Mouse (Mus musculus): ENCODE data around the gene Bag3. TPM values are rescaled to one million over a fixed set of nuclear protein-coding genes. Genes with fewer than 3 reads are reported as not detected.

Gene Bag3
- polyA plus RNA-seq, 1 experiment = 68.3 TPM

DNA sequence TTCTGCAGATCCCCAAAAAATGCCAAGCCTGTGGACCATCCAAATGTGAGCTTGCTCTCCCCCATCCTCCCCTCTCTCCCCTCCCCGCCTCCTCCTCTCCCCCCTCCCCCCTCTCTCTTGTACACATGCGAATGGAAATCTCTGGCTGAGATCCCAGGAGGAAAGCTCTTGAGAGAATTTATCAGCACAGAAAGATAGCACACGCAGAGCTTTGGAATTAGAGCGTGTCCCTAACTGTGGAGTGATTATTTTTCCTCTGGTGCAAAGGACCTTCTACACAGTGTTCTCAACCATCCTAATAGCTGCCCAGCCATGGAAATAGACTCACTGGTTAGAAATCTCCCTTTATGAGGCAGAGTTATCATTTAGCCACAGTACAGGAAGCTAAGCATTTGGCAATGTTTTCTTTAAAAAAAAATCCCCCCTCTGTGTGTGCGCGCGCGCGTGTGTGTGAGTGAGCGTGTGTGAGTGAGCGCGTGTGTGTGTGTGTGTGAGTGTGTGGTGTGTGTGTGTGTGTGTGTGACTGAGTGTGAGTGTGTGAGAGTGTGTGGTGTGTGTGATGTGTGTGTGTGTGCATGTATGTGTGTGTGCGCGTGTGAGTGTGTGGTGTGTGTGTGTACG is 58.6 kb downstream of the Bag3 start:
- no peaks in the 10 kb centered on the region for H3K27me3 ChIP-seq (ENCODE audit: control insufficient read depth, insufficient read depth, insufficient read length)
- H3K4me3 ChIP-seq = no peak overlapping the region
- H3K36me3 ChIP-seq (ENCODE audit: control insufficient read depth, insufficient read depth) = no peaks in the 10 kb centered on the region
- TF ChIP-seq TCF12 (IDR thresholded peaks at IDR 0.05; ENCODE audit: insufficient read depth, poor library complexity, severe bottlenecking) (no peak), SRF (IDR thresholded peaks at IDR 0.05; ENCODE audit: control insufficient read depth, insufficient read length, low read depth) (no peak), POLR2A (IDR thresholded peaks at IDR 0.05; ENCODE audit: insufficient read length, low read depth) (no peak), TCF3 (IDR thresholded peaks at IDR 0.05; ENCODE audit: insufficient read length, low read depth) (no peak), CEBPB (IDR thresholded peaks at IDR 0.05; ENCODE audit: insufficient read depth, poor library complexity, severe bottlenecking) (no peak), MYOD1 (IDR thresholded peaks at IDR 0.05; ENCODE audit: control insufficient read depth in 1 of 3, insufficient read length in 2 of 3, low read depth in 2 of 3) (no peak), MAX (IDR thresholded peaks at IDR 0.05; ENCODE audit: low read depth) (no peak), POLR2AphosphoS2 (IDR thresholded peaks at IDR 0.05; ENCODE audit: insufficient read length, low read depth) (no peak), USF1 (IDR thresholded peaks at IDR 0.05; ENCODE audit: low read depth) (no peak), REST (IDR thresholded peaks at IDR 0.05; ENCODE audit: insufficient read depth, insufficient read length) (no peak), MYOG (IDR thresholded peaks at IDR 0.05; ENCODE audit: control insufficient read depth in 1 of 3, insufficient read depth in 1 of 3, insufficient read length in 2 of 3, low read depth in 2 of 3) (no peak), E2F4 (IDR thresholded peaks at IDR 0.05; ENCODE audit: insufficient read depth) (no peak)
- no peak overlapping the region for H3K4me2 ChIP-seq (ENCODE audit: low read depth)
- H3K79me2 ChIP-seq (ENCODE audit: control insufficient read depth, insufficient read depth) = no peaks in the 10 kb centered on the region
- H3ac ChIP-seq (ENCODE audit: control insufficient read depth, insufficient read length) = no peak overlapping the region

DNA sequence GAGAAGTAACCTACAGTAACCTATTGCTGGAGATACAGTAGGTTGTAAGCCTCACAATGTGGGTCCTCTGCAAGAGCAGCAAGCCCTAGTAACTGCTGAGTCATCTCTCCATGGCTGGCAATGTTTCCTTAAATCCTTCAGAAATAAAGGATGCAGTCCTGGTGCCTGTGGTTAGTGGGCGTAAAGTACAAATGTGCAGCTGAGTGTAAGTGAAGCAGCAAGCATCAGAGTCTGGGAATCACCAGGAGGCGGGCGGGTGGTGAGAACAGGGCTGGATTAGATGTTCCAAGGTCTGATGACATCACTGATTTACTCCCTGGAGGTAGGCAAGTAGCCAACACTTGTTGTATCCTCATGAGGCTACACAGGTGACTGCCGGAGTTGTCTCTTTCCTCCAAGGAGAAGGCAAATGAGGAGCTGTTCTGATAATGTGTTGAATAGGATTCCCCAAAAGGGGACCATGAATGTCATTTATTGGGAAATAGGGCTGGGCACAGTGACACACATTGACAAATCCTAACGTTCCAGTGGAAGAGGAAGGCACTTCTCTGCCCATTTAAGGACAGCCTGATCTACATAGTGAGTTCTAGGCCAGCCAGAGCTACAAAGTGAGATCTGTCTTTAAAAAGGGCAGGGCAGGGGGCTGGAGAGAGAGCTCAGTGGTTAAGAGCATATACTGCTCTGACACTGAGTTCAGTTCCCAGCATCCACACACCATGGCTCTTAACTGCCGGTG is 60.0 kb downstream of the Bag3 start:
- no peaks in the 10 kb centered on the region for H3K36me3 ChIP-seq (ENCODE audit: control insufficient read depth, insufficient read depth)
- no peaks in the 10 kb centered on the region for H3K27me3 ChIP-seq (ENCODE audit: control insufficient read depth, insufficient read depth, insufficient read length)
- no peak overlapping the region for H3K4me3 ChIP-seq
- TF ChIP-seq CEBPB (IDR thresholded peaks at IDR 0.05; ENCODE audit: insufficient read depth, poor library complexity, severe bottlenecking) (no peak), MYOD1 (IDR thresholded peaks at IDR 0.05; ENCODE audit: control insufficient read depth in 1 of 3, insufficient read length in 2 of 3, low read depth in 2 of 3) (no peak), MYOG (IDR thresholded peaks at IDR 0.05; ENCODE audit: control insufficient read depth in 1 of 3, insufficient read depth in 1 of 3, insufficient read length in 2 of 3, low read depth in 2 of 3) (no peak), E2F4 (IDR thresholded peaks at IDR 0.05; ENCODE audit: insufficient read depth) (no peak), TCF12 (IDR thresholded peaks at IDR 0.05; ENCODE audit: insufficient read depth, poor library complexity, severe bottlenecking) (no peak), TCF3 (IDR thresholded peaks at IDR 0.05; ENCODE audit: insufficient read length, low read depth) (no peak), REST (IDR thresholded peaks at IDR 0.05; ENCODE audit: insufficient read depth, insufficient read length) (no peak), POLR2A (IDR thresholded peaks at IDR 0.05; ENCODE audit: insufficient read length, low read depth) (no peak), MAX (IDR thresholded peaks at IDR 0.05; ENCODE audit: low read depth) (no peak), SRF (IDR thresholded peaks at IDR 0.05; ENCODE audit: control insufficient read depth, insufficient read length, low read depth) (no peak), POLR2AphosphoS2 (IDR thresholded peaks at IDR 0.05; ENCODE audit: insufficient read length, low read depth) (no peak), USF1 (IDR thresholded peaks at IDR 0.05; ENCODE audit: low read depth) (no peak)
- H3ac ChIP-seq (ENCODE audit: control insufficient read depth, insufficient read length) = no peak overlapping the region
- H3K79me2 ChIP-seq (ENCODE audit: control insufficient read depth, insufficient read depth) = no peaks in the 10 kb centered on the region
- H3K4me2 ChIP-seq (ENCODE audit: low read depth) = peak overlapping the region; percentile 2

DNA sequence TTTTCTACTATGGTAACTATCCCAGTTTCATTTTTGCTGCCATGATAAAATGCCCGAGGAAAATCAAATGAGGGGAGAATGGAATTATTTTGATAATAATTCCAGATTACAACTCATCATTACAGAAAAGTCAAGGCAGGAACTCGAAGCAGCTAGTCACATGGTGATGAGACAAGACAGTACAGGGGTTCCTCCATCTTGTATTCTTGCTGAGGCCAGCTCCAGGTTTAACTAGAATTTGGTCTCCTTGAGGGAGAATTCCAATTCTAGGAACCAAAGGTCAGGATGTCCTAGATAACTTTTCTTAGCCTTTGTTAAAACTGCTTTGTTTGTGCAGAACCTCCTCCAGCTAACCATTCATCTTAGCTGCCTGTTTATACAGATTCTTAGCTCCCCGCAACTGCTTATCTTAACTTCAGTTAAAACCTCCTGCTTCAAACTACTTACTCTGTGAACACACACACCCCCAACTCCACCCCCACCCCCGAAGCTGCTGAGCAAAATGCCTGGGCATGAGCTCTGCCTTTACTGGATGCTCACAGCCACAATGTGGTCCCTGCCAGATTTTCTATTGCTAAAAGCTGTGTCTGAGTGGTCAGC is 64.0 kb downstream of the Bag3 start:
- TF ChIP-seq TCF12 (IDR thresholded peaks at IDR 0.05; ENCODE audit: insufficient read depth, poor library complexity, severe bottlenecking) = no peak
- no peak for TF ChIP-seq TCF3 (IDR thresholded peaks at IDR 0.05; ENCODE audit: insufficient read length, low read depth)
- no peak for TF ChIP-seq CEBPB (IDR thresholded peaks at IDR 0.05; ENCODE audit: insufficient read depth, poor library complexity, severe bottlenecking)
- TF ChIP-seq MYOG (IDR thresholded peaks at IDR 0.05; ENCODE audit: control insufficient read depth in 1 of 3, insufficient read depth in 1 of 3, insufficient read length in 2 of 3, low read depth in 2 of 3) = no peak
- no peak for TF ChIP-seq USF1 (IDR thresholded peaks at IDR 0.05; ENCODE audit: low read depth)
- TF ChIP-seq MAX (IDR thresholded peaks at IDR 0.05; ENCODE audit: low read depth) = no peak
- no peak for TF ChIP-seq POLR2A (IDR thresholded peaks at IDR 0.05; ENCODE audit: insufficient read length, low read depth)
- TF ChIP-seq REST (IDR thresholded peaks at IDR 0.05; ENCODE audit: insufficient read depth, insufficient read length) = no peak
- Histone ChIP-seq H3K36me3 (ENCODE audit: control insufficient read depth, insufficient read depth) (no peaks in the 10 kb centered on the region), H3ac (ENCODE audit: control insufficient read depth, insufficient read length) (no peak overlapping the region), H3K79me2 (ENCODE audit: control insufficient read depth, insufficient read depth) (no peaks in the 10 kb centered on the region), H3K4me3 (no peak overlapping the region), H3K27me3 (ENCODE audit: control insufficient read depth, insufficient read depth, insufficient read length) (no peaks in the 10 kb centered on the region), H3K4me2 (ENCODE audit: low read depth) (no peak overlapping the region)

DNA sequence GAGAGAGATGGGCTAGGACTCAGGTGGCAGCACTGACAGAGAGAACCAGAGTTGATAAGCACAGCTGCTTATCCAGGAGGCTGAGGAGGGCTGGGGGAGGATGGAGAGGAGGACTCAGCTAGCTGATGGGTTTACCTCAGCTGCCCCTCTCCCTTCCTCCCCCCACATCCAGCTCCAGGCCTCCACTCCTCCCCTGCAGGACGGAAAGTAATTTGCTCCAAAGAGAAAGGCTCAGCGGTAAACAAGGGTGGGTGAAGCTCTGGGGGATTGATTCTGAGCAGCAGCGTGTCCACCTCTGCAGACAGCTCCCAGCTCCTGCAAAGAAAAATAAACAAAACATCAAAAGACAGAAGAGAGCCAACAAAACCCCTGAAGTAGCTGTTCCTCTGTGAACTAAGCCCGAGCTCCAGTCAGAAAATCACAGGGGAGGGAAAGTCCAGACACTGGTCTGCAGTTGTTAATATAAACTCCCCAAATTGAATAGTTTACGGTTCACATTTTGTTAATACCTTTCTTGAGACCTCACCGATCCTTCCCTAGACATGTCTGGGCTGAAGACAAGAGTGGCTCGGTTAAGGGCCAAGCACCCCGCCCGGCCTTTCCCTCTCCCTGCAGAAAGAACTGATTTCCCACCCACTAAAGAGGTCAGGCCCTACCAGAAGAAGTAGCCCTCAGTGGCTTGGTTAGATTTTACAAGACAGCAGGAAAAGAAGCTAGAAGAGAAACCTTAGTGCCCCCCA is 68.1 kb downstream of the Bag3 start:
- Histone ChIP-seq H3K36me3 (ENCODE audit: control insufficient read depth, insufficient read depth) (no peaks in the 10 kb centered on the region), H3K4me2 (ENCODE audit: low read depth) (no peak overlapping the region), H3ac (ENCODE audit: control insufficient read depth, insufficient read length) (no peak overlapping the region), H3K79me2 (ENCODE audit: control insufficient read depth, insufficient read depth) (no peaks in the 10 kb centered on the region), H3K27me3 (ENCODE audit: control insufficient read depth, insufficient read depth, insufficient read length) (no peaks in the 10 kb centered on the region), H3K4me3 (no peak overlapping the region)
- TF ChIP-seq POLR2AphosphoS2 (IDR thresholded peaks at IDR 0.05; ENCODE audit: insufficient read length, low read depth) (no peak), MYOD1 (IDR thresholded peaks at IDR 0.05; ENCODE audit: control insufficient read depth in 1 of 3, insufficient read length in 2 of 3, low read depth in 2 of 3) (no peak), SRF (IDR thresholded peaks at IDR 0.05; ENCODE audit: control insufficient read depth, insufficient read length, low read depth) (no peak), TCF3 (IDR thresholded peaks at IDR 0.05; ENCODE audit: insufficient read length, low read depth) (no peak)

Measured in myocyte (in vitro differentiated cells).